Mouse (Mus musculus): ENCODE data around the gene Snupn. TPM values are rescaled to one million over a fixed set of nuclear protein-coding genes. Genes with fewer than 3 reads are reported as not detected.
"Not testable (repeated sequence)": the region's sequence is repeated elsewhere in the genome, so short reads cannot be mapped to it uniquely, and the experiment has no call there.

Gene Snupn
- polyA plus RNA-seq (2012; rRNA removed), result 16.3 and 17.6 TPM in 2 replicates

GRCm38 (mm10) chr9:56950414-56951400 is at the start of gene Snupn:
Gene Snupn (plus strand): TSS chr9:56950878.
- Histone ChIP-seq H3K27me3 (ENCODE audit: control insufficient read depth, insufficient read depth, low read length) (no peaks in the 10 kb centered on the region), H3K4me1 (ENCODE audit: control insufficient read depth, insufficient read depth, low read length) (peaks cover 5% of the 10 kb centered on the region; the same call in 1 of the 2 replicates), H3K4me3 (replicated peaks; ENCODE audit: insufficient read depth, low read depth, low read length) (peak within 1 kb of the TSS; percentile 94), H3K27ac (ENCODE audit: insufficient read depth, low read length) (peak within 1 kb of the TSS; percentile 12)
- TF ChIP-seq CTCF (IDR thresholded peaks at IDR 0.05; ENCODE audit: borderline replicate concordance, insufficient read depth, low read depth, low read length) (no peak), POLR2A (IDR thresholded peaks at IDR 0.05; ENCODE audit: borderline replicate concordance, insufficient read depth, low read length) (peak; percentile 88)
- WGBS, result under 1% methylated on average over 50 of the region's 50 CpGs
- peak; percentile 96 to 97 for DNase-seq

DNA sequence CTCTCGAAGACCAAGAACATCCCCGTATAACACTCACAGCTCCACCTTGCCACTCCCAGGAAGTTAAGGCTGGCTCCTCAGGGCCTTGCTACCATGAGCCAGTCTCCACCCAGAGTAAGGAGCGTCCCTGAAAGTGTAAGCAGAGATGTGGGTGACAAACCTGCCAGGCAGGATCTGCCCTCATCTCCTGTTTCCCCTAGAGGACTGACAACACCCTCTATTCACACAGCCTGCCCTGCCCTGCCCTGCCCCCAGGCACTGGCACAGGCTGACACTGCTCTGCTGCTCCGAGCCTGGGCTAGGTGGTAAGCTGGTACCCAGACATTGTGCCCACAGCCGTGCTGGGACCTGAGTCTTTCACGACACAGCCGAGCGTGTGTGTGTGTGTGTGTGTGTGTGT is 49.5 kb upstream of the Snupn start:
- H3K27ac ChIP-seq (ENCODE audit: insufficient read depth, low read length), result peak overlapping the region; percentile 72; the same call in 1 of the 2 replicates
- peak in 1 of 2 experiments; percentile 30 for DNase-seq

GRCm38 (mm10) chr9:56903662-56904061 is 47.0 kb upstream of the Snupn start:
- H3K27ac ChIP-seq (ENCODE audit: insufficient read depth, low read length), result no peak overlapping the region
- TF ChIP-seq CTCF (IDR thresholded peaks at IDR 0.05; ENCODE audit: borderline replicate concordance, insufficient read depth, low read depth, low read length), result no peak
- no peak for TF ChIP-seq POLR2A (IDR thresholded peaks at IDR 0.05; ENCODE audit: borderline replicate concordance, insufficient read depth, low read length)
- H3K4me1 ChIP-seq (ENCODE audit: control insufficient read depth, insufficient read depth, low read length), result no peaks in the 10 kb centered on the region
- 88% methylated on average over 3 of the region's 3 CpGs for WGBS
- no peaks in the 10 kb centered on the region for H3K27me3 ChIP-seq (ENCODE audit: control insufficient read depth, insufficient read depth, low read length)
- H3K4me3 ChIP-seq (replicated peaks; ENCODE audit: insufficient read depth, low read depth, low read length), result no peak overlapping the region
- DNase-seq, result no peak

More for the DNA sequence above, 49.5 kb upstream of the Snupn start:
- Histone ChIP-seq H3K4me3 (replicated peaks; ENCODE audit: insufficient read depth, low read depth, low read length) (no peak overlapping the region), H3K4me1 (ENCODE audit: control insufficient read depth, insufficient read depth, low read length) (peaks cover 4% of the 10 kb centered on the region; the same call in 1 of the 2 replicates), H3K27me3 (ENCODE audit: control insufficient read depth, insufficient read depth, low read length) (no peaks in the 10 kb centered on the region)
- no peak for TF ChIP-seq CTCF (IDR thresholded peaks at IDR 0.05; ENCODE audit: borderline replicate concordance, insufficient read depth, low read depth, low read length)
- TF ChIP-seq POLR2A (IDR thresholded peaks at IDR 0.05; ENCODE audit: borderline replicate concordance, insufficient read depth, low read length), result no peak
- WGBS, result 66% methylated on average over 8 of the region's 8 CpGs

DNA sequence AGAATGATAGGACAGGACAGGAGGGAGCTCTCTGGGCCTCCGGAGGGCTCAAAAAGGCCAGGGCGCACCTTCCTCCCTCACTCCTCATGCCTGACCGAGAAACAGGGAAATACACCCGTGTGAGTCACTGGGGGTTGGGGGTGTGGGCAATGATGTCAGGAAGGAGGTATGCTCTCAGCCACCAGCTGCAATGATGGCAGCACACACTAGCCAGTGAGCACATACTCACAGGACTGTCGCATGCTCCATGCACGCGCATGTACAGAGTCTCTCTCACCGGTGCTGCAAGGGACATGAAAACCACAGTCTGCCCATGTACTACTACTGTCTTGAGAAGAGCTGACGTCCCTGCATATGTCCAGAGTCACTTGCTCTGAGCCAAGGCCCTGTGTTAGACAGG is 43.1 kb upstream of the Snupn start:
- TF ChIP-seq POLR2A (IDR thresholded peaks at IDR 0.05; ENCODE audit: borderline replicate concordance, insufficient read depth, low read length) (no peak), CTCF (IDR thresholded peaks at IDR 0.05; ENCODE audit: borderline replicate concordance, insufficient read depth, low read depth, low read length) (no peak)
- Histone ChIP-seq H3K4me1 (ENCODE audit: control insufficient read depth, insufficient read depth, low read length) (no peaks in the 10 kb centered on the region), H3K4me3 (replicated peaks; ENCODE audit: insufficient read depth, low read depth, low read length) (no peak overlapping the region), H3K27ac (ENCODE audit: insufficient read depth, low read length) (no peak overlapping the region), H3K27me3 (ENCODE audit: control insufficient read depth, insufficient read depth, low read length) (no peaks in the 10 kb centered on the region)
- DNase-seq, result no peak
- WGBS, result 79% methylated on average over 9 of the region's 9 CpGs

- not testable (repeated sequence) for DNase-seq; H3K4me1 ChIP-seq (ENCODE audit: control insufficient read depth, insufficient read depth, low read length); H3K4me3 ChIP-seq (replicated peaks; ENCODE audit: insufficient read depth, low read depth, low read length); H3K27ac ChIP-seq (ENCODE audit: insufficient read depth, low read length); H3K27me3 ChIP-seq (ENCODE audit: control insufficient read depth, insufficient read depth, low read length)
- WGBS, result 64% methylated on average over 4 of the region's 4 CpGs
These were observed 40.7 kb upstream of the Snupn start for GRCm38 (mm10) chr9:56909991-56910390.

DNA sequence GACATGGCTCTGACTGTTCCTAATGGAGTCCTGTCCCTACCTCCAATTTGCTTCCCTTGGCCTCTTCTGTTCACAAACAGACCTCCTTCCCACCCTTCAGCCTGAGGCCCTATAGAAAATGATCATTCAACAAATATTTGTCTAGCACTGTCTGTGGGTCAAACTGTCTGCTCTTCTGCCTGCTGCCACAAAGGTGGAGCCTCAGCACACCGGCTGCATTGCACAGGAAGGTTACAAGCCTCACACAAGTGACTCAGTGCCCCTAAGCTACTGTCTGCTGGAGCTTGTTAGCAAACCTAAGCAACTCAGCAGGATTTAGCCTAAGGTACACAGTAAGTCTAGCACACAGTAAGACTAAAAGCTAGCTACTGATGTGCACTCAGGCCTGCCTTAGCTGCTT is 39.7 kb upstream of the Snupn start:
- no peak for DNase-seq

DNA sequence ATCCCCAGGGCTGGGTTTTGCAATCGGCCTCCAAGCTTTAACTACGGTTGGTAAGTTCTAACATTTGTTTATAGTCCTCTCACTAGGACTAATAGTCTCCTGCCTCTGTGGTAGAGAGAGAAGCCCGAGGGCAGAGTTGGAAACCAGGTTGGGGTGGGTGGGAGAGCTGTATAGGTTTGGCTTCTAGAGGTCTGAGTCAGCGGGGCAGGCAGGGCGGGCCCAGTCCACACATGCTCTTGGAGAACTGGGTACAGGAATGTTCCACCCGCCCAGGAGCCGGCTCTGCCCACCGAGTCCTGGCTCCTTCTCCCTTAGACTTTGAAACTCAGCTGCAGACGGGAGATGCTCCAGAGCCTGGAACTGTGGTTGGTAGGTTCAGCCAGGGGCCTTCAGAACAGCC is 36.7 kb upstream of the Snupn start:
- Histone ChIP-seq H3K27me3 (ENCODE audit: control insufficient read depth, insufficient read depth, low read length) (no peaks in the 10 kb centered on the region; the same call in 1 of the 2 replicates), H3K4me3 (replicated peaks; ENCODE audit: insufficient read depth, low read depth, low read length) (no peak overlapping the region), H3K4me1 (ENCODE audit: control insufficient read depth, insufficient read depth, low read length) (no peaks in the 10 kb centered on the region), H3K27ac (ENCODE audit: insufficient read depth, low read length) (no peak overlapping the region)
- 87% methylated on average over 9 of the region's 9 CpGs for WGBS
- TF ChIP-seq POLR2A (IDR thresholded peaks at IDR 0.05; ENCODE audit: borderline replicate concordance, insufficient read depth, low read length), result no peak
- TF ChIP-seq CTCF (IDR thresholded peaks at IDR 0.05; ENCODE audit: borderline replicate concordance, insufficient read depth, low read depth, low read length), result no peak
- no peak for DNase-seq

More for the DNA sequence above, 39.7 kb upstream of the Snupn start:
- no peak overlapping the region for H3K4me3 ChIP-seq (replicated peaks; ENCODE audit: insufficient read depth, low read depth, low read length)
- WGBS, result 83% methylated on average over 1 of the region's 1 CpGs
- TF ChIP-seq POLR2A (IDR thresholded peaks at IDR 0.05; ENCODE audit: borderline replicate concordance, insufficient read depth, low read length) (no peak), CTCF (IDR thresholded peaks at IDR 0.05; ENCODE audit: borderline replicate concordance, insufficient read depth, low read depth, low read length) (no peak)
- no peak overlapping the region for H3K27ac ChIP-seq (ENCODE audit: insufficient read depth, low read length)
- H3K4me1 ChIP-seq (ENCODE audit: control insufficient read depth, insufficient read depth, low read length), result no peaks in the 10 kb centered on the region
- H3K27me3 ChIP-seq (ENCODE audit: control insufficient read depth, insufficient read depth, low read length), result no peaks in the 10 kb centered on the region; the same call in 1 of the 2 replicates

DNA sequence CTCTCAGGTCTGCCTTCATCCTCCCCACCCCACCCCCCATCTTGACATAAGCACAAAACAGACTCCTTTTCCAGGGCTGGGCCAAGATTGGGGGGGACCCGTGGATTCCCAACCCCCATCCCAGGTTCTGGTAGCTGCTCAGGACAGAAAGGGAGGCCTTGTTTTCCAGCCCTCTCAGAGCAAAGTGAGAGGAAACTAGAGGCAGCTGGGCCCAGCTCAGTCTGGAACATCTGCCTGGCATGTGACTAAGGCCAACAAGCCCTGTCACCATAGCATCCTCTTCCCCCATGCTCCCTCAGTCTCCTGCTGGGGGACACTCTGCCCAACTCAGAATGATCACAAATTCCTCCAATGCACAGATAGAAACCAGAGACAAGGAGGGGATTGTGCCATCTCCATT is 35.6 kb upstream of the Snupn start:
- Histone ChIP-seq H3K4me3 (replicated peaks; ENCODE audit: insufficient read depth, low read depth, low read length) (no peak overlapping the region), H3K27me3 (ENCODE audit: control insufficient read depth, insufficient read depth, low read length) (no peaks in the 10 kb centered on the region; the same call in 1 of the 2 replicates), H3K27ac (ENCODE audit: insufficient read depth, low read length) (no peak overlapping the region), H3K4me1 (ENCODE audit: control insufficient read depth, insufficient read depth, low read length) (no peaks in the 10 kb centered on the region)
- 68% methylated on average over 1 of the region's 1 CpGs for WGBS
- TF ChIP-seq POLR2A (IDR thresholded peaks at IDR 0.05; ENCODE audit: borderline replicate concordance, insufficient read depth, low read length) (no peak), CTCF (IDR thresholded peaks at IDR 0.05; ENCODE audit: borderline replicate concordance, insufficient read depth, low read depth, low read length) (no peak)
- DNase-seq, result no peak

Measured in cerebellum, adult 2 months (tissue).